Mouse (Mus musculus) liver, embryonic 14.5 days (tissue): Measurements from ENCODE around the gene Traf3ip2.

Source experiments
- CTCF ChIP-seq: IDR thresholded peaks from 2 replicates; pipeline ENCODE4 v1.5.1; 2016; ENCODE audit warnings: antibody characterized with exemption, low read depth, control low read depth
- EP300 ChIP-seq: IDR thresholded peaks from 2 replicates; pipeline ENCODE4 v1.6.1; 2016; ENCODE audit warnings: antibody characterized with exemption, low read depth

GRCm38 (mm10) chr10:39589765-39590546, 22.8 kb upstream of the Traf3ip2 start:
- no peak for TF ChIP-seq CTCF
- TF ChIP-seq EP300 = no peak
